Mouse (Mus musculus): Measurements from ENCODE around the gene Rgs11.

DNA sequence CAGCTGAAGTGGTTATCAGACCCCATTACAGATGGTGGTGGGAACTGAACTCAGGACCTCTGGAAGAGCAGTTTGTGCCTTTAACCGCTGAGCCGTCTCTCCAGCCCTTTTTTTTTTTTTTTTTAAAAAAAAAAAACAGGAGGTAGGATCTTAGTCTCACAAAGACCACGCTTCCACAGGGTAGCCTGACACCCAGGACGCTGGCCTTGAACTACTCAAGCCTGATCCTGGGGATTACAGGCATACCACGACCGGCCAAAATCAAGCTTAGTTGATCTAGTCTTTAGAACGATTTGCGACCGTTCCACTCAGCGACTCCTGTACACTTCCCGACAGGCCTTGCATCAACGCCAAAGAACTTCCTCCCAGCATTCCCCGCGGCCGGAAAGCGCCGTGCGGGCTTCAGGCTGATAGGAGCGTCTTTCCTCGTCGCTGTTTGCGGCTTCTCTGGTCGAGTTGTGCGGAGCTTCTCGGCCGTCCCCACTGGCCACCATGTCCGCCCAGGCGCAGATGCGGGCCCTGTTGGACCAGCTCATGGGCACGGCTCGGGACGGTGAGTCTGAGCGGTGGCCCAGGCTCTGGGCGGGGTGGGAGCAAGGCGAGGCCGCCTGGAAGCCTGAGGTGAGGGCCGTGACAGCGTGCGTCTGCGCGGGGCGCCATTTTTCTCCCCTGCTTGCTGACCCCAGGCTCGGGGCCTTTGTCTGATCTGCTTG lies 49.9 kb downstream of the Rgs11 start, which contains the start of gene Luc7l:
- peak; percentile 84 for TF ChIP-seq POLR2A (IDR thresholded peaks at IDR 0.05; ENCODE audit: control insufficient read depth, extremely low read depth, insufficient read depth, low read length, poor library complexity)
- no peak; the same call in 1 of the 2 replicates for TF ChIP-seq CTCF (IDR thresholded peaks at IDR 0.05; ENCODE audit: borderline replicate concordance, control insufficient read depth, extremely low read depth, insufficient read depth, low read length, poor library complexity)

Data from thymus, adult 2 months (tissue).